Mouse (Mus musculus): ENCODE measurements around the gene Gm36079.
"Not testable (repeated sequence)": the region's sequence is repeated elsewhere in the genome, so short reads cannot be mapped to it uniquely, and the experiment has no call there.

Gm36079 gene

DNA sequence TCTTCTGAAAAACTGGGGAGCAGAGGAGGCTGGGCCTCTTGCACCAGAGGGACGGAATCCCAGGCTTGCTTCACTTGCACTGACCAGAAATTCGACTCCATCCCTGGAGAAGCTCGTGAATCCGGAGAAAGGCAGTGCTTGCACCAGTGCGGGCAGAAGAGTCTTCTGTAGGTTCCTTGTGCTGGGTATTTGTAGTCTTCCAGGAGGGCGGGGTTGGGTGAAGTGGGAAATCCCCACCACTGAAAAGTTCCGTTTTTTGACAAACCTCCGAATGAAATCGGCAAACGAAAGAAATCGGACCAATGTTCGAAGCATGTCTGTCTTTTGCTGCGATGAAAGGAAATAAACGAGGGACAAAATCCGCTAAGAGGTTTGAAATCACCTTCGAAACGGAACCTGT, at the start of gene Gm36079:
Gene Gm36079, minus strand, starts transcription at position 101 of the 400 bp plus-strand sequence.
- DNase-seq = not testable (repeated sequence)

DNA sequence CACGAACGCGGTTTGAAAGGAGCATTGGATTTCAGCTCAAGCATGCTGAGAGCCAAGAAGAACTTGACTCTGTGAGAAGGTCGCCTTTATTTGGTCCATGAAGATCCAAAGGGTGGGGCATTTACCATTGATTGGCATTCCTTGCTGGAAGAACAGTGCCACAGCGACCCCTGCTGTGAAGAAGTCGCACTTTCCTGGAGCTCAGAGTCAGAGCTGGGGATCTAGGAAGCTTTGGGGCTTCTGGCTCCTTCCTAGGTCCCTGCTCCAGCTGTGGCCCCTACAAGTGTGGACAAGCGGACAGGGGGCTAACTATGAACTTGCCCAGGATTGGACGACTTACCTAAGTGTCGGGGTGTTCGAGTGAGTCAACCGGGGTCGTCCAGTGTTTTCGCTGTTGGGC, 44.1 kb upstream of the Gm36079 start:
- not testable (repeated sequence) for DNase-seq

- not testable (repeated sequence) for DNase-seq
Measured at GRCm38 (mm10) chr13:120070012-120070598, 43.3 kb upstream of the Gm36079 start.

DNA sequence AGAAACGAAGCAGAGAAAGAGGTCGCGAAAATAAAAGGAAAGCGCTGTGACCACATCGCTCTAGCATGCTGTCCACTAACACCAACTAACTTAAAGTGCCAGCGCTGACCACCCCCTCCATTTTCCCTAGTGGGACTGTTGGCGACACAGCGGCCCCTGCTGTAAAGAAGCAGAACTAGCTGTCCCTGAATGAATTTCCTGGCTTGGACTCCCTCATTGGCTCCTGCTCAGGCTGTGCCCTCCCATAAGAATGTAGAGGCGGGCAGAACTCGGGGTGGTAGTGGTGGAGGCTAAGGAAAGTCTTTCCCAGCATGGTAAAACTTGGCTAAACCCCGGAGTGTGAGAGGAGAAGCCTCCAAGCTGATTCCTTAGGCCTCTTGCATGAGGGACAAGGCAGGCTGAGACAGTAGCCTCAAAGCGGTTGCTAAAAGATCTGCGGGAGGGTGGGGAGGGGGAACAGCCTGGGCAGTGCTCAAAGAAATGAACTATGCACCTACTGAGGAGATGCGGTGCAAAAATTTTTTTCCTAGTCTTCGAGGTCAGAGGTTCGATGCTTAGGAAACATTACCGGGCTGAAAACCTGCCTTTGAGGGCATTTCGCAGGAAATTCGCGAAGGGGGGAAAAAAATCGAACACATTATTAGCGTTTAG, 36.8 kb upstream of the Gm36079 start:
- not testable (repeated sequence) for DNase-seq

DNA sequence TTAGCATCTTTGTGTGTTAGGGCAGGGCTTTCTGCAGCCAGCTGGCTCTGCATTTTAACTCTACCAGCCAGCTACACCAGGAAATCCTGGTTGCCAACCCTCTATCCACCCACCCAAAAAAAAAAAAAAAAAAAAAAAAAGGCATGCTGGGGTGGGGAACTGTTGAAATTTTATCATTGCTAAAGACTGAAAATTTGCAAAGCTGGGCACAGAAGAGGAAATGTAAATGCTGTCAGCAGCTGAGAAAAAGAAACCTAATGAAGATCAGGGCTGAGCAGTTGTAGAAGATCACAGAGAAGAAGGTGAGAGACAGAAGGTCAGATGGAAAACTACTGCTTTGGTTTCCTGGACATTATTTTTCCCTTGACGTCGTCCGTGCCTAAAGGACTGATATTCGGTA, 36.1 kb upstream of the Gm36079 start:
- DNase-seq = not testable (repeated sequence)

DNA sequence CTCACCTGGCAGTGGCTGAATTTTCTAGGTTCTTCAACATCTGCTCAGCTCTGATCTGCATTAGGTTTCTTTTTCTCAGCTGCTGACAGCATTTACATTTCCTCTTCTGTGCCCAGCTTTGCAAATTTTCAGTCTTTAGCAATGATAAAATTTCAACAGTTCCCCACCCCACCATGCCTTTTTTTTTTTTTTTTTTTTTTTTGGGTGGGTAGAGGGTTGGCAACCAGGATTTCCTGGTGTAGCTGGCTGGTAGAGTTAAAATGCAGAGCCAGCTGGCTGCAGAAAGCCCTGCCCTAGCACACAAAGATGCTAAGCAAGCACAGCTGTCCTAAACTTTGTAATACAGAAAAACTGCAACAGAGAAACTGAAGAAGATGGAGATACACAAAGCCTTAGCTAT, 25.3 kb upstream of the Gm36079 start, which contains the start of gene Gm21188:
Gene Gm21188, minus strand, starts transcription at position 110 of the 400 bp plus-strand sequence.
- DNase-seq = not testable (repeated sequence)

GRCm38 (mm10) chr13:120048608-120049007, 21.8 kb upstream of the Gm36079 start:
- not testable (repeated sequence) for DNase-seq

DNA sequence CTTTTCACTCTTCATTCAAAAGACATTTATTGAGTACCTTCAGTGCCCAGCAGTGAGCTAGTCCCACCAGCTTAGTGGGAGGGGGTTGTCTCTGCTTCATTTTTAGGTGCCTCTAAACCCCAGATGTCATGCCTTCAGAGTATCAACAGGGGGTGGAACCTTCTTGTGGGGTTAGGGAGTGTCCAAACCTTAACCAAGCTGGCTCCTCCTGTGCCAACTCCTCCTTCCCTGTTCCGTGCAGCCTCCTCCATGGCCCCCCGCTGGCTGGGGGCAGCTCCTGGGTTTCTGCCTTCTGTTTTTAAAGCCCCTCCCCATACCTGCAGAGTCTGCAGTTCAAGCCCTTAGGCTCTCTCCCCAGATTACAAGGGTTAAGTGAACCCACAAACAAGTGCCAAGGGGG, 21.4 kb upstream of the Gm36079 start:
- not testable (repeated sequence) for DNase-seq

DNA sequence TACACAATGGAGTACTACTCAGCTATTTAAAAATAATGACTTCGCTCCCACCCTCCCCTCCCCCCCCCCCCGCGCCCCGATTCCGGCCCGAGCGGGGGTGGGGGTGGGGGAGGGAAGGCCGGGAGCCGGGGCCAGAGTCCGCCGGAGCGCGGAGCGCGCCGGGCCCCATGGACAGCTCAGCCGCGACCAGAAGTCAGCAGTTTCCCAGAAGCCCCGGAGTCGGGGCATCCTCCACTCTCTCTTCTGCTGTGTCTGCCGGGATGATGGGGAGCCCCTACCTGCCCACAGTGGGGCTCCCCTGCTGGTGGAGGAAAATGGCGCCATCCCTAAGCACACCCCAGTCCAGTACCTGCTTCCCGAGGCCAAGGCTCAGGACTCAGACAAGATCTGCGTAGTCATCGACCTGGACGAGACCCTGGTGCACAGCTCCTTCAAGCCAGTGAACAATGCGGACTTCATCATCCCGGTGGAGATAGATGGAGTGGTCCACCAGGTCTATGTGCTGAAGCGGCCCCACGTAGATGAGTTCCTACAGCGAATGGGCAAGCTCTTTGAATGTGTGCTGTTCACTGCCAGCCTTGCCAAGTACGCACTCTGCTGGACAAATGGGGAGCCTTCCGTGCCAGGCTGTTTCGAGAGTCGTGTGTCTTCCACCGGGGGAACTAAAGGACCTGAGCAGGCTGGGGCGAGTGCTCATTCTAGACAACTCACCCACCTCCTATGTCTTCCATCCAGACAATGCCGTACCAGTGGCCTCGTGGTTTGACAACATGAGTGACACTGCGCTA, 19.8 kb upstream of the Gm36079 start:
- DNase-seq = not testable (repeated sequence)

DNA sequence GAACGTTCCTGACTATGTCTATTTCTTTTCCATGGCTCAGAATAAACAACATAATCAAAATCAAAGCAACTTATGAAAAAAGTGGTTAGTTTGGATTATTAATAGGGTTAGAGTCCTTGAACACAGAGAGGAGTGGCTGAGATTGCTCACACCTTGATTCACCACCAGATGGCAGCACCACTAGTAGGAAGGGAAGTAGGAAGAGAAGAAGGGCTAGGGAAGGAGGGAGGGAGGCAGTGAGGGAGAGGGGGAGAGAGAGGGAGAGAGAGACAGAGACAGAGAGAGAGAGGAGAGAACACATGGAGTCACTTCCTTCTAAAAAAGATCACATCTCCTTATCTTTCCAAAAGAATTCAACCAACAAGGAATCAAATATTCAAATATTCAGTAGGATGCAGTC, 14.3 kb upstream of the Gm36079 start:
- not testable (repeated sequence) for DNase-seq

DNA sequence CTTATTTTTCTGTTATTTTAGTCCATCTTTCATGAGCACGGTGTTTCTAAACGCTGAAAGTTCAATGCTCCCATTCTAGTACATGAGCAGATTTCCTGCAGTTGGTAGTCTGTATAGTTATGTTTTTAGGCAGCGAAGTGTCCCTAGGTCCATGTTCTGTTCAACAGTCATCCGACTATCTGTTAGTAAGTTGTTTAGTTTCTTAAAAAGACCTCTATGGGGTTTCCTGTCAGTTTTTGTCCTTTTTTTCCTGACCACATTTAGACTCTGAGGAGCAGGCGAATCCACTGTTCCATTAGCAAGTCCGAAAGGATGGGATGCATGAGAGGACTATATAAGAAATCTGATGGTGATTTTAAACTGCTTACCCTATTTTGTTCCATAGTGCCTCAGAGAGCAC, 11.1 kb upstream of the Gm36079 start:
- not testable (repeated sequence) for DNase-seq

GRCm38 (mm10) chr13:120036577-120037115, 9.8 kb upstream of the Gm36079 start:
- not testable (repeated sequence) for DNase-seq

DNA sequence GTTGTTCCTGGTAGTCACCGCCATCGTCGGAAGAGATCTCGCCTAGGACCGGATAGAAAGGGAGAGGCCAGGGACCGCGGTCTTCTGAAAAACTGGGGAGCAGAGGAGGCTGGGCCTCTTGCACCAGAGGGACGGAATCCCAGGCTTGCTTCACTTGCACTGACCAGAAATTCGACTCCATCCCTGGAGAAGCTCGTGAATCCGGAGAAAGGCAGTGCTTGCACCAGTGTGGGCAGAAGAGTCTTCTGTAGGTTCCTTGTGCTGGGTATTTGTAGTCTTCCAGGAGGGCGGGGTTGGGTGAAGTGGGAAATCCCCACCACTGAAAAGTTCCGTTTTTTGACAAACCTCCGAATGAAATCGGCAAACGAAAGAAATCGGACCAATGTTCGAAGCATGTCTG, 8.3 kb upstream of the Gm36079 start:
- DNase-seq = not testable (repeated sequence)

DNA sequence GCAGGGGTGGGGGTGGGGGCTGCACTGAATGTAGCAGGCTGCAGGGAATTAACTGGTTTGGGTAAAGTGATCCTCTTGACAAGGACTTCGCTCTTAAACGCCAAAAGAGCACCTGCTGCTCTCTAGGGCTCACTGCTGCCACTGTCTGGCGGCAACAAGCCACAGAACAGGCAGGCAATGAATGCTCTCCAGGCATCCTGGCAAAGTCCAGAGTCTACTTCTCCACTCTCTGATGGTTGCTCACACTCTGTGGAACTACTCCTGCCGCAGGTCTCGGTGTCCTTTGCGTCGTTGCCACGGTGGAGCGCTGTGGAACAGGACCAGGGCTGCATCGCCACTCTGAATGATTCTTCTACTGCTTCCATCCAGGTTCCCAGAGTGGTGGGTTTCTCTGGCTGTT, 7.8 kb upstream of the Gm36079 start:
- not testable (repeated sequence) for DNase-seq

DNA sequence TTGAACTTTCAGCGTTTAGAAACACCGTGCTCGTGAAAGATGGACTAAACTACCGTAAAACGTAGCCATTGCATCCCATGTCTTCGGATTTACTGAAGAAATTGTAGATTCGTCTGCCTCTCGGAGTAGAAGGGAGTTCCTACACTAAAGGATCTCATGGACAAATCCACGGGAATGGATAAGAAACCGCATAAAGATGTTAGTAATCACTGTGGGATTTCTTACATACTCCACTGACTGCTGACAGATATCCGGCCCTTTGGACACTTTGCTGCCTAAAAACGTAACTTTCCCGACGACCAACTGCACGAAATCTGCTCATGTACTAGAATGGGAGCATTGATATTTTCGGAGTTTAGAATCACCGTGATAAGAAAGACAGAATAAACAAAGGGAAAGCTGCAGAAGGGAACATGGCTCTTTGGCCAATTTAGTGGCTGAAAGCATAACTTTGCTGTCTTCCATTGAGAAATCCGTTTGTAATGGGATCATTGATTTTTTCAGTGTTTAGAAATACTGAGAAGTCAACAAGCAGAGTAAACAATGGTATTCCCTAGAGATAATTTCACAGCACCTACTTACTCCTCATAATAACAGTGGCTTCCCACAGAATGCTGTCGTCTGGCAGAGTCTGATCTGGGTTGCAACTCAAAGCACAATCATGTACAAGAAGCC, 6.8 kb upstream of the Gm36079 start:
- DNase-seq = not testable (repeated sequence)

DNA sequence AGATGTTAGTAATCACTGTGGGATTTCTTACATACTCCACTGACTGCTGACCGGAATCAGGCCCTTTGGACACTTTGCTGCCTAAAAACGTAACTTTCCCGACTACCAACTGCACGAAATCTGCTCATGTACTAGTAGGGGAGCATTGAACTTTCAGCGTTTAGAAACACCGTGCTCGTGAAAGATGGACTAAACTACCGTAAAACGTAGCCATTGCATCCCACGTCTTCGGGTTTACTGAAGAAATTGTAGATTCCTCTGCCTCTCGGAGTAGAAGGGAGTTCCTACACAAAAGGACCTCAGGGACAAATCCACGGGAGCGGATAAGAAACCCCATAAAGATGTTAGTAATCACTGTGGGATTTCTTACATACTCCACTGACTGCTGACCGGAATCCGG, 4.9 kb upstream of the Gm36079 start:
- DNase-seq = not testable (repeated sequence)

DNA sequence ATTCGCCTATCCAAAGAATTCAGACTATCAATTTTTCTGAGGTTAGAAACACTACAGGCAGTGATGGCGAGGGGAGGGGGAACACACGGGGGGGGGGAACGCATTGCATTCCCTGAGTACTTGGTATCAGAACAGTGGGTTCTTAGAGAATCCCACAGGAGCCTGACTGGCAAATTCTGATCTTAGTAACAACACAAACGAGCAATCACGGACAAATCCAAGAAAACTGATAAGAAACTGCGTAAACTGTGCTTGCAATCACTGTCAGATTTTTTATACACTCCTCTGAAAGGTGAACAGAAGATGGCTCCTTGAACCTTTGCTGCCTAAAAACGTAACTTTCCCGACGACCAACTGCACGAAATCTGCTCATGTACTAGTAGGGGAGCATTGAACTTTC, 557 bp upstream of the Gm36079 start:
- not testable (repeated sequence) for DNase-seq

DNA sequence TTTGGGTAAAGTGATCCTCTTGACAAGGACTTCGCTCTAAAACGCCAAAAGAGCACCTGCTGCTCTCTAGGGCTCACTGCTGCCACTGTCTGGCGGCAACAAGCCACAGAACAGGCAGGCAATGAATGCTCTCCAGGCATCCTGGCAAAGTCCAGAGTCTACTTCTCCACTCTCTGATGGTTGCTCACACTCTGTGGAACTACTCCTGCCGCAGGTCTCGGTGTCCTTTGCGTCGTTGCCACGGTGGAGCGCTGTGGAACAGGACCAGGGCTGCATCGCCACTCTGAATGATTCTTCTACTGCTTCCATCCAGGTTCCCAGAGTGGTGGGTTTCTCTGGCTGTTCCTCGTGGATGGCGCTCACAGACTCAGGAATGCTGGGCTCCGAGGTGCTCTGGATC, 438 bp downstream of the Gm36079 start:
- not testable (repeated sequence) for DNase-seq

- DNase-seq = not testable (repeated sequence)
Measured at GRCm38 (mm10) chr13:120025576-120025975, 1.2 kb downstream of the Gm36079 start.

GRCm38 (mm10) chr13:120025004-120025403, 1.8 kb downstream of the Gm36079 start:
- not testable (repeated sequence) for DNase-seq

DNA sequence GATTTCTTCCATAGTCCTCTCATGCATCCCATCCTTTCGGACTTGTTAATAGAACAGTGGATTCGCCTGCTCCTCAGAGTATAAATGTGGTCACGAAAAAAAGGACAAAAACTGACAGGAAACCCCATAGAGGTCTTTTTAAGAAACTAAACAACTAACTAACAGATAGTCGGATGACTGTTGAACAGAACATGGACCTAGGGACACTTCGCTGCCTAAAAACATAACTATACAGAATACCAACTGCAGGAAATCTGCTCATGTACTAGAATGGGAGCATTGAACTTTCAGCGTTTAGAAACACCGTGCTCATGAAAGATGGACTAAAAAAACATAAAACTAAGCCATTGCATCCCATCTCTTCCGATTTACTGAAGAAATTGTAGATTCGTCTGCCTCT, 2.2 kb downstream of the Gm36079 start:
- not testable (repeated sequence) for DNase-seq

- DNase-seq = not testable (repeated sequence)
Measured at GRCm38 (mm10) chr13:120021477-120021876, 5.3 kb downstream of the Gm36079 start.

All from cerebellum, adult 9-10 months (tissue).